ENCODE assay signal across 7 mouse cellular contexts in the genomic region with DNA sequence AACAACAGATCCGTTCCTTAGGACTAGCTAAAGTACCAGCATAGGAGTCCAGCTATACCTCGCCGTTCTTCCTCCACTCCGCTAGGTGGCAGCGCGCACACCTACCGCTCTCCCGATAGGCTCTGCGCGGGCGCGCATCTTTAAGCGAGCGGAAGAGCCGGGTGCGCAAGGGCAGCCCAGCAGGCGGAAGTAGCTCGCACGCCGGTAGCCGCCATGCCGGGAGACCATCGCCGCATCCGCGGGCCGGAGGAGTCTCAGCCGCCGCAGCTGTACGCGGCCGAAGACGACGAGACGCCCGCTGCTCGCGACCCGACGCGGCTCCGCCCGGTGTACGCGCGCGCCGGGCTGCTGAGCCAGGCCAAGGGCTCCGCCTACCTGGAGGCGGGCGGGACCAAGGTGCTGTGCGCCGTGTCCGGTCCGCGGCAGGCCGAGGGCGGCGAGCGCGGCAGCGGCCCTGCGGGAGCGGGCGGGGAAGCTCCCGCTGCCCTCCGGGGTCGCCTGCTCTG. TPM values are rescaled to one million over a fixed set of nuclear protein-coding genes. Genes with fewer than 3 reads are reported as not detected.
A peak's percentile ranks its signal among the peaks of the same experiment; 100 is the strongest.
DNase-seq lines count a peak whose midpoint lies in the region; ATAC-seq and TF ChIP-seq lines count a peak whose summit lies in the region.

Gene Exosc6 (plus strand): TSS at position 182 of the 506 bp plus-strand sequence.

- under 1% methylated on average over 66 of the region's 68 CpGs for WGBS in embryonic facial prominence, embryonic 11.5 days
- WGBS in kidney, adult 2 months: under 1% methylated on average over 68 of the region's 68 CpGs
- under 1% methylated on average over 68 of the region's 68 CpGs for WGBS in limb, embryonic 12.5 days
- under 1% methylated on average over 35 of the region's 68 CpGs for WGBS in midbrain, embryonic 15.5 days
- WGBS in spleen, adult 2 months: under 1% methylated on average over 68 of the region's 68 CpGs

- peak; percentile 94 for DNase-seq in adrenal gland, postnatal 14 days
- DNase-seq in embryonic facial prominence, embryonic 11.5 days (ENCODE audit: low spot score): peak; percentile 95
- DNase-seq in heart, adult 18-20 months: peak; percentile 94
- peak; percentile 95 for DNase-seq in kidney, adult 2 months
- peak; percentile 88 for DNase-seq in spleen, adult 2 months (ENCODE audit: low read depth in 1 of 2, low spot score in 2 of 2)

- no peaks in the 10 kb centered on the region for H3K9me3 ChIP-seq in embryonic facial prominence, embryonic 11.5 days (replicated peaks; ENCODE audit: control insufficient read depth, low read length)
- H3K9me3 ChIP-seq in limb, embryonic 12.5 days: no peaks in the 10 kb centered on the region
- no peaks in the 10 kb centered on the region for H3K9me3 ChIP-seq in midbrain, embryonic 15.5 days

- H3K27me3 ChIP-seq in embryonic facial prominence, embryonic 11.5 days (ENCODE audit: control insufficient read depth, insufficient read depth, low read length): no peaks in the 10 kb centered on the region
- H3K27me3 ChIP-seq in kidney, adult 2 months (replicated peaks; ENCODE audit: control insufficient read depth, insufficient read depth, low read length): no peaks in the 10 kb centered on the region
- peaks cover 5% of the 10 kb centered on the region; the same call in 1 of the 2 replicates for H3K27me3 ChIP-seq in limb, embryonic 12.5 days
- H3K27me3 ChIP-seq in midbrain, embryonic 15.5 days (replicated peaks): no peaks in the 10 kb centered on the region
- no peaks in the 10 kb centered on the region for H3K27me3 ChIP-seq in spleen, adult 2 months (ENCODE audit: control insufficient read depth, insufficient read depth, low read length)

- H3K36me3 ChIP-seq in embryonic facial prominence, embryonic 11.5 days (replicated peaks; ENCODE audit: control insufficient read depth, insufficient read depth, low read depth, low read length): peaks cover 15% of the 10 kb centered on the region
- H3K36me3 ChIP-seq in kidney, adult 2 months (ENCODE audit: control insufficient read depth, insufficient read depth, low read length): no peaks in the 10 kb centered on the region; the same call in 1 of the 2 replicates
- peaks cover 60% of the 10 kb centered on the region for H3K36me3 ChIP-seq in limb, embryonic 12.5 days
- peaks cover 39% of the 10 kb centered on the region for H3K36me3 ChIP-seq in midbrain, embryonic 15.5 days (replicated peaks)
- peaks cover 28% of the 10 kb centered on the region for H3K36me3 ChIP-seq in spleen, adult 2 months (ENCODE audit: control insufficient read depth, insufficient read depth, low read length)

- peak; percentile 92 for ATAC-seq in embryonic facial prominence, embryonic 11.5 days (replicated peaks; ENCODE audit: insufficient number of reproducible peaks, low FRiP score, low TSS enrichment, low read depth)
- ATAC-seq in limb, embryonic 12.5 days (ENCODE audit: insufficient number of reproducible peaks, insufficient read depth, low FRiP score, low TSS enrichment, low read depth): peak; percentile 92
- peak; percentile 98 for ATAC-seq in midbrain, embryonic 15.5 days (replicated peaks)

- TF ChIP-seq POLR2A in kidney, adult 2 months (IDR thresholded peaks at IDR 0.05; ENCODE audit: low read depth, low read length): no peak
- TF ChIP-seq POLR2A in spleen, adult 2 months (IDR thresholded peaks at IDR 0.05; ENCODE audit: low read depth, low read length): peak; percentile 52

- H3K4me3 ChIP-seq in embryonic facial prominence, embryonic 11.5 days (ENCODE audit: low read depth, low read length): peak within 1 kb of the TSS; percentile 90
- H3K4me3 ChIP-seq in kidney, adult 2 months (ENCODE audit: insufficient read depth, low read depth, low read length): peak within 1 kb of the TSS; percentile 99
- peak within 1 kb of the TSS; percentile 95 for H3K4me3 ChIP-seq in limb, embryonic 12.5 days (replicated peaks)
- peak within 1 kb of the TSS; percentile 68 for H3K4me3 ChIP-seq in midbrain, embryonic 15.5 days
- H3K4me3 ChIP-seq in spleen, adult 2 months (ENCODE audit: extremely low read depth, insufficient read depth, insufficient read length): peak within 1 kb of the TSS; percentile 100

- TF ChIP-seq CTCF in kidney, adult 2 months (conservative IDR thresholded peaks at IDR 0.05; ENCODE audit: insufficient read depth, insufficient read length, low read depth, low read length): peak; percentile 91
- TF ChIP-seq CTCF in spleen, adult 2 months (IDR thresholded peaks at IDR 0.05; ENCODE audit: extremely low read depth, insufficient read depth, insufficient read length, insufficient replicate concordance): peak; percentile 88

- peak within 1 kb of the TSS; percentile 94 for H3K9ac ChIP-seq in embryonic facial prominence, embryonic 11.5 days (replicated peaks; ENCODE audit: low read length)
- peak within 1 kb of the TSS; percentile 94 for H3K9ac ChIP-seq in limb, embryonic 12.5 days (replicated peaks)
- peak within 1 kb of the TSS; percentile 73 for H3K9ac ChIP-seq in midbrain, embryonic 15.5 days

- H3K27ac ChIP-seq in embryonic facial prominence, embryonic 11.5 days (replicated peaks; ENCODE audit: low read depth, low read length): peak within 1 kb of the TSS; percentile 66
- H3K27ac ChIP-seq in kidney, adult 2 months (ENCODE audit: insufficient read depth, low read depth, low read length): peak within 1 kb of the TSS; percentile 72
- H3K27ac ChIP-seq in limb, embryonic 12.5 days: peak within 1 kb of the TSS; percentile 88
- H3K27ac ChIP-seq in midbrain, embryonic 15.5 days: peak within 1 kb of the TSS; percentile 74
- H3K27ac ChIP-seq in spleen, adult 2 months (ENCODE audit: insufficient read depth, low read length): peak within 1 kb of the TSS; percentile 97

- peak within 1 kb of the TSS; percentile 76 for H3K4me2 ChIP-seq in embryonic facial prominence, embryonic 11.5 days (ENCODE audit: low read depth, low read length)
- peak within 1 kb of the TSS; percentile 99 for H3K4me2 ChIP-seq in limb, embryonic 12.5 days
- peak within 1 kb of the TSS; percentile 99 for H3K4me2 ChIP-seq in midbrain, embryonic 15.5 days

- no peaks in the 10 kb centered on the region for H3K4me1 ChIP-seq in embryonic facial prominence, embryonic 11.5 days (ENCODE audit: control insufficient read depth, insufficient read depth, low read length)
- peaks cover 4% of the 10 kb centered on the region; the same call in 1 of the 2 replicates for H3K4me1 ChIP-seq in kidney, adult 2 months (ENCODE audit: control insufficient read depth, insufficient read depth, low read length)
- peaks cover 20% of the 10 kb centered on the region for H3K4me1 ChIP-seq in limb, embryonic 12.5 days (replicated peaks)
- H3K4me1 ChIP-seq in midbrain, embryonic 15.5 days: peaks cover 20% of the 10 kb centered on the region
- H3K4me1 ChIP-seq in spleen, adult 2 months (ENCODE audit: control insufficient read depth, insufficient read depth, insufficient read length): peaks cover 7% of the 10 kb centered on the region

RNA-seq across cellular contexts. Expression of gene Exosc6, which starts in this region (rescaled TPM):
- total RNA-seq in adrenal gland, postnatal 14 days (2021): not detected in 2 replicates
- polyA plus RNA-seq in embryonic facial prominence, embryonic 11.5 days (2014; fragmentation: Nextera tagmentation; extraction: Ambion mirVana): 31.2 and 39.6 TPM in 2 replicates
- not detected for total RNA-seq in heart, adult 18-20 months (2021)
- 1.8 TPM in 1 of 2 replicates, not detected in the other for polyA plus RNA-seq in kidney, adult 2 months (2012; rRNA removed)
- 23.2 and 24.2 TPM in 2 replicates for polyA plus RNA-seq in limb, embryonic 12.5 days (2016; fragmentation: Nextera tagmentation; extraction: Ambion mirVana)
- polyA plus RNA-seq in midbrain, embryonic 15.5 days (2015; fragmentation: Nextera tagmentation; extraction: Ambion mirVana): not detected in 2 replicates
- 21.5 and 39.8 TPM in 2 replicates for polyA plus RNA-seq in spleen, adult 2 months (2012; rRNA removed)

Comparison
In these comparisons a context has a peak if more than half of its experiments do, and no peak if none do; other contexts are left out.
1. Peak in every context shown above with its lines: DNase-seq, ATAC-seq, H3K4me3 ChIP-seq and H3K27ac ChIP-seq.
2. Peak in DNase-seq in adrenal gland, postnatal 14 days; RNA of the gene not detected or under 1 TPM.
3. Peak in DNase-seq in heart, adult 18-20 months; RNA of the gene not detected or under 1 TPM.
4. Peak in ATAC-seq, H3K4me3 ChIP-seq, H3K27ac ChIP-seq, H3K9ac ChIP-seq and H3K4me2 ChIP-seq in midbrain, embryonic 15.5 days; RNA of the gene not detected or under 1 TPM.